Mouse (Mus musculus): ENCODE results near the gene Idh2. TPM values are rescaled to one million over a fixed set of nuclear protein-coding genes. Genes with fewer than 3 reads are reported as not detected.

The Idh2 gene
- total RNA-seq, 2 experiments from 2014 or later = 53.9 to 67.1 TPM

DNA sequence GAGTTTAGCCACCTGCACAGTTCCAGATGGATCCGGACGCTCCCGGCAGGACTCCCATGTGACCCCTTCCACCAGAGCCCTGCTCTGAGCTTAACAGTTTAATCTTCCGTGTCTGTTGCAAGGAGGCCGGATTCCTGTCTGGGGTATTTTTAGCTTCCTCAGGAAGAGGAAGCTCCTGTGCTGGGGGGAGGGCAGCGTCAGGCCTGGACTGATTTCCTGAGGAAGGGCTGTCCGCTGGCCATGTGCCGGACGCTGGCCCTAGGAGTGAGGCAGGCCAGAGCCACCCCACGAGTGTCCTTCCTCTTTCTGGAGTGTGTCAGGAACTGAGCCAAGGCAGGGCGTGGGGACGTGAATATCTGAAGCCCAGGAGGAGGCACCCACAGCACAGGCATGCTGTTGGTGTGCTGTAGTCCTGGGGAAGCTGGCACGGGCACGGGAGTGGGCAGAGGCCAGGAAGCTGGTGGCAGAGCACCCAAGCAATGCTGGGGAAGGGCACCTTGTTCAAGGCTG is 36.3 kb downstream of the Idh2 start:
- intact Hi-C loops (cut with DNase I) = no loop called here
- DNase-seq (ENCODE audit: extremely low spot score in 1 of 2, low spot score in 2 of 2) = peak in 1 of 2 experiments; percentile 59
- Histone ChIP-seq H3K4me3 (no peak overlapping the region), H3K27ac (peak overlapping the region; percentile 33; the same call in 1 of the 2 replicates)
- TF ChIP-seq CTCF (IDR thresholded peaks at IDR 0.05) = no peak

- no peak for TF ChIP-seq CTCF (IDR thresholded peaks at IDR 0.05)
- DNase-seq (ENCODE audit: extremely low spot score in 1 of 2, low spot score in 2 of 2) = no peak
- Histone ChIP-seq H3K4me3 (no peak overlapping the region), H3K27ac (peak overlapping the region; percentile 33; the same call in 1 of the 2 replicates)
- intact Hi-C loops (cut with DNase I) = no loop called here
Observed at GRCm38 (mm10) chr7:80077801-80078200, 37.4 kb downstream of the Idh2 start.

GRCm38 (mm10) chr7:80076961-80077716 is 38.1 kb downstream of the Idh2 start:
- DNase-seq (ENCODE audit: extremely low spot score in 1 of 2, low spot score in 2 of 2) = no peak
- no peak for TF ChIP-seq CTCF (IDR thresholded peaks at IDR 0.05)
- no peak overlapping the region for H3K4me3 ChIP-seq
- H3K27ac ChIP-seq = no peak overlapping the region
- intact Hi-C loops (cut with DNase I) = no loop called here

- no peak for TF ChIP-seq CTCF (IDR thresholded peaks at IDR 0.05)
- H3K27ac ChIP-seq = peak overlapping the region; percentile 26; the same call in 1 of the 2 replicates
- DNase-seq (ENCODE audit: extremely low spot score in 1 of 2, low spot score in 2 of 2) = no peak
- H3K4me3 ChIP-seq = no peak overlapping the region
- intact Hi-C loops (cut with DNase I) = no loop called here
Observed at GRCm38 (mm10) chr7:80075946-80076583, 39.1 kb downstream of the Idh2 start.

GRCm38 (mm10) chr7:80074921-80075441 is 40.2 kb downstream of the Idh2 start:
- intact Hi-C loops (cut with DNase I) = no loop called here
- no peak for DNase-seq (ENCODE audit: extremely low spot score in 1 of 2, low spot score in 2 of 2)
- Histone ChIP-seq H3K27ac (peak overlapping the region; percentile 55; the same call in 1 of the 2 replicates), H3K4me3 (no peak overlapping the region)
- TF ChIP-seq CTCF (IDR thresholded peaks at IDR 0.05) = no peak

DNA sequence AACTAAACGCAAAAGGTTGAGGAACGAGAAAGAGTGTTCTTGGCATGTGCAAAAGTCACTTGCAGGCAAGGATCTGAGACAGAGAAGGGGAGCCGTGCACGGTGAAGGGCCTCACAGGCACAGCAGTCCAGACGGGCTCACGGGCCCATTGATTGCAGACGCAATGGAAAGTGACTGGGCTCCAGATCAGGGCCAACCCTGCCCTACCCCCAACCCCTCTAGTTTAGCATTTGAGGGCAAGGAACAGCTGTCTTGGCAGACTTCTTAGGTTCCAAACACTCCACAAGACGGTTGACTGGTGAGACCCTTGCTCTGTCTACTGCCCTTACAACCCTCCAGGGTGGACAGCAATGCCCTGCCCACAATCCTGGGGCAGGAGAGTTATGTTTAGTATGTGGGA is 41.7 kb downstream of the Idh2 start:
- no peak for DNase-seq (ENCODE audit: extremely low spot score in 1 of 2, low spot score in 2 of 2)
- no peak overlapping the region for H3K4me3 ChIP-seq
- TF ChIP-seq CTCF (IDR thresholded peaks at IDR 0.05) = no peak
- H3K27ac ChIP-seq = no peak overlapping the region
- intact Hi-C loops (cut with DNase I) = no loop called here

DNA sequence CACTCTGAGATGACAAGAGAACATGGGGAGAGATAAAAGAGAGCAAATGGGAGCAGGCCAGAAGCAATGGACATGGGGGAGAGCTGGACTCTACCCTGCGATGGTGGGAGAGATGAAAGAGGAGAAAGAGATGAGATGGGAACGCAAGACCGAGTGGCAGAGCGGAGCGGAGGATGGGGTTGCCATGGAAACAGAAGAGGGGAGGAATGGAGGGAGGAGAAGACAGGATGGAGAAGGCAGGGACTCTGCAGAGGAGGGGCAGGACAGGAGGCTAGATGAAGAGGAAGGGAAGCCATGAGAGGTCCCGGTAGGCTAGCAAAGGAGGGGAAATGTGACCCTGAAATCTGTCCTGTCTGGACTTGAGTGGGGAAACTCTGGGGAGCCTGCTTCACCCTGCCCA is 42.9 kb downstream of the Idh2 start:
- TF ChIP-seq CTCF (IDR thresholded peaks at IDR 0.05) = no peak
- peak overlapping the region; percentile 77 for H3K27ac ChIP-seq
- intact Hi-C loops (cut with DNase I) = no loop called here
- H3K4me3 ChIP-seq = no peak overlapping the region
- peak; percentile 53 to 61 for DNase-seq (ENCODE audit: extremely low spot score in 1 of 2, low spot score in 2 of 2)

DNA sequence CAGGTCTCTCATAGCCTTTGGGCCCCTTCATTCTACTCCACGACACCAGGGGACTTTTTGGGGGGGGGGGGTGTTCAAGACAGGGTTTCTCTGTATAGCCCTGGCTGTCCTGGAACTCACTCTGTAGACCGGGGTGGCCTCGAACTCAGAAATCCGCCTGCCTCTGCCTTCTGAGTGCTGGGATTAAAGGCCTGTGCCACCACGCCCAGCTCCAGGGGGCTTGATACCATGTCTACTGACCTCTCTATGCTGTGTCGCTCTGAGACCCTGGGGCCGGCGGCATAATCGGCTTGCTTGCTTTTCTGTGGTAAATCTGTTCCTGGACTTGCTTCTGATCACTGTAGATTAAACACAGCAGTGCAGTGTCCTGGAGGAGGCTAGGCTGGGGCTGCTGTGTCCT is 44.0 kb downstream of the Idh2 start:
- no peak for DNase-seq (ENCODE audit: extremely low spot score in 1 of 2, low spot score in 2 of 2)

DNA sequence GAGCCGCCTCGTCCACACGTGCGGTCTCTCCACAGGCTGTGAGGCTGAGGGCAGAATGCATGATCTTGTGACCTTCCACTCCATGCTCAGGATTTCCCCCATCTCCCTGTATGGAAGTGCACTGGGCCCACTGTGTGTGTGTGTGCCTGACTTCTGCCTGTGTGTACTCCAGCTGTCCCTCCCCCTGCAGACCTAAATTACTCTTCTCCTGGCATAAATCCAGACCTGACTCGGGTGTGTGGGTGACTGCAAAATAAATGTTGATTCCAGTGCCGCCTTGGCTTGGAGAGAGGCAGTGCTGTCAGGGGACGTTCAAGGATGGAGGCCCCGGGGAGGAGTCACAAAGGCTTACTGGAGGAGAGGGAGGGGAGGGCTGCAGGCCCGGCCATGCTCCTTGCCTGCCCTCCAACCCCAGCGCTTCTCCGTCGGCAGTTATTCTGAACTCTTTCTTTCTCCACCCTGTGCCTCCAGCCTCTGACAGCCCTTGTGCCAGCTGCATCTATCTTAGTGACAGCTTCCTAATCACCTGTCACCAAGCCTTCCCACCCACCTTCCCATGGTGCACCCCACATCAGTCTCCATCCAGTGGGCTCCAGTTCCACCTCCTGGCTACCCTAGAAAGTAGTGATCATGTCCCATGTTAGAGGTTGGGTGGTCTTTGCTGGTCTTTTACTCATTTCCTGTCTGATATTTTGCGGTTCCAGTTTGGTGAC is 45.4 kb downstream of the Idh2 start:
- TF ChIP-seq CTCF (IDR thresholded peaks at IDR 0.05) = no peak
- intact Hi-C loops (cut with DNase I) = no loop called here
- DNase-seq (ENCODE audit: extremely low spot score in 1 of 2, low spot score in 2 of 2) = peak; percentile 48 to 53
- Histone ChIP-seq H3K27ac (peak overlapping the region; percentile 55; the same call in 1 of the 2 replicates), H3K4me3 (no peak overlapping the region)

More for the DNA sequence above, 44.0 kb downstream of the Idh2 start:
- Histone ChIP-seq H3K27ac (no peak overlapping the region; the same call in 1 of the 2 replicates), H3K4me3 (no peak overlapping the region)
- TF ChIP-seq CTCF (IDR thresholded peaks at IDR 0.05) = no peak
- intact Hi-C loops (cut with DNase I) = no loop called here

DNA sequence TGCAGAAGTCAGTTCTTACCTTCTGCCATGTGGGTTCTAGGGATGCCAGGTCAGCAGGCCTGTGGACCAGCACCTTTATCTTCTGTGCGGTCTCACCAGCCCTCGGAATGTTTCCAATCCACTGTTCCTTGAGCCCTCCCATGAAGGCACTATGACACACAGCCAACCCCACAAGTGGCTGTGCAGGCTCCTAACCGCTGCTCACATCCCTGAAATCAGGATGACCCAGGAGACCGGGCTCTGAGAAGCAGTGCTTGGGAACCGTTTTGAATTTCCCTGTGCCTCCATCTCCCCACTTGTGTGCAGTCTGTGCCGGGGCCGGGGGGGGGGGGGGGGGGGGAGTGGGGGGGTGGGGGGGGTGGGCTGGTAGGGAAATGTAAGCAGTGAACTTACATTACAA is 46.9 kb downstream of the Idh2 start:
- intact Hi-C loops (cut with DNase I) = no loop called here
- no peak overlapping the region for H3K27ac ChIP-seq
- TF ChIP-seq CTCF (IDR thresholded peaks at IDR 0.05) = no peak
- no peak overlapping the region for H3K4me3 ChIP-seq
- no peak for DNase-seq (ENCODE audit: extremely low spot score in 1 of 2, low spot score in 2 of 2)

- TF ChIP-seq CTCF (IDR thresholded peaks at IDR 0.05) = no peak
- no peak overlapping the region for H3K4me3 ChIP-seq
- intact Hi-C loops (cut with DNase I) = no loop called here
- no peak for DNase-seq (ENCODE audit: extremely low spot score in 1 of 2, low spot score in 2 of 2)
- H3K27ac ChIP-seq = peak overlapping the region; percentile 76
Observed at GRCm38 (mm10) chr7:80066675-80067455, 48.3 kb downstream of the Idh2 start.
